Mouse (Mus musculus) myocyte (in vitro differentiated cells): ENCODE measurements around the gene Tmem161a. TPM values are rescaled to one million over a fixed set of nuclear protein-coding genes. Genes with fewer than 3 reads are reported as not detected.
A peak's percentile ranks its signal among the peaks of the same experiment; 100 is the strongest.

Experiments used
- H3K27me3 ChIP-seq: one replicate; pipeline ENCODE4 v1.6.1; 2011; ENCODE audit not compliant: control insufficient read depth, insufficient read depth, insufficient read length
- H3K36me3 ChIP-seq: one replicate; pipeline ENCODE4 v1.6.1; 2011; ENCODE audit not compliant: control insufficient read depth, insufficient read depth
- H3K4me2 ChIP-seq: one replicate; pipeline ENCODE4 v1.6.1; 2011; ENCODE audit warnings: low read depth, control low read depth
- H3K4me3 ChIP-seq: one replicate; pipeline ENCODE4 v1.5.1; 2011; ENCODE audit warnings: mild to moderate bottlenecking, control low read depth, moderate library complexity
- H3K79me2 ChIP-seq: one replicate; pipeline ENCODE4 v1.6.1; 2011; ENCODE audit not compliant: control insufficient read depth, insufficient read depth
- H3ac ChIP-seq: one replicate; pipeline ENCODE4 v1.6.1; 2011; ENCODE audit not compliant: control insufficient read depth, insufficient read length
- CEBPB ChIP-seq: IDR thresholded peaks from 2 replicates; pipeline ENCODE4 v1.6.1; 2011; ENCODE audit warnings: mild to moderate bottlenecking, moderate library complexity; ENCODE audit not compliant: poor library complexity, insufficient read depth, severe bottlenecking
- E2F4 ChIP-seq: IDR thresholded peaks from one replicate; pipeline ENCODE4 v1.6.1; 2011; ENCODE audit warnings: mild to moderate bottlenecking, control low read depth, moderate library complexity; ENCODE audit not compliant: insufficient read depth
- MAX ChIP-seq: IDR thresholded peaks from one replicate; pipeline ENCODE4 v1.6.1; 2011; ENCODE audit warnings: low read depth, mild to moderate bottlenecking, control low read depth
- MYOD1 ChIP-seq, 3 experiments: IDR thresholded peaks; one replicate each; pipeline ENCODE4 v1.6.1; 2011; ENCODE audit warnings: control low read depth in 2 of 3, low read depth in 2 of 3, mild to moderate bottlenecking in 2 of 3, moderate library complexity in 1 of 3; ENCODE audit not compliant: insufficient read length in 2 of 3, control insufficient read depth in 1 of 3
- MYOG ChIP-seq, 3 experiments: IDR thresholded peaks; one replicate each; pipeline ENCODE4 v1.6.1; 2011; ENCODE audit warnings: control low read depth in 2 of 3, low read depth in 2 of 3, mild to moderate bottlenecking in 2 of 3; ENCODE audit not compliant: insufficient read length in 2 of 3, control insufficient read depth in 1 of 3, insufficient read depth in 1 of 3
- POLR2A ChIP-seq: IDR thresholded peaks from one replicate; pipeline ENCODE4 v1.6.1; 2011; ENCODE audit warnings: low read depth, mild to moderate bottlenecking, control low read depth, moderate library complexity; ENCODE audit not compliant: insufficient read length
- POLR2AphosphoS2 ChIP-seq: IDR thresholded peaks from one replicate; pipeline ENCODE4 v1.6.1; 2011; ENCODE audit warnings: low read depth, control low read depth; ENCODE audit not compliant: insufficient read length
- REST ChIP-seq: IDR thresholded peaks from one replicate; pipeline ENCODE4 v1.6.1; 2011; ENCODE audit warnings: mild to moderate bottlenecking, control low read depth, moderate library complexity; ENCODE audit not compliant: insufficient read depth, insufficient read length
- SRF ChIP-seq: IDR thresholded peaks from one replicate; pipeline ENCODE4 v1.6.1; 2011; ENCODE audit warnings: low read depth; ENCODE audit not compliant: control insufficient read depth, insufficient read length
- TCF12 ChIP-seq: IDR thresholded peaks from one replicate; pipeline ENCODE4 v1.6.1; 2011; ENCODE audit warnings: mild to moderate bottlenecking, control low read depth; ENCODE audit not compliant: poor library complexity, insufficient read depth, severe bottlenecking
- TCF3 ChIP-seq: IDR thresholded peaks from one replicate; pipeline ENCODE4 v1.6.1; 2011; ENCODE audit warnings: low read depth, control low read depth; ENCODE audit not compliant: insufficient read length
- USF1 ChIP-seq: IDR thresholded peaks from one replicate; pipeline ENCODE4 v1.6.1; 2011; ENCODE audit warnings: low read depth, mild to moderate bottlenecking, control low read depth, moderate library complexity
- polyA plus RNA-seq: library from polyadenylated mRNA; unstranded; fragments of >200 nt; fragmentation: generic; extraction: Trizol; gene quantifications from one replicate; pipeline ENCODE4 v1.2.1, GENCODE M21; 2012; ENCODE audit warnings: missing spikeins

Gene Tmem161a
- polyA plus RNA-seq, 1 experiment = 132 TPM

DNA sequence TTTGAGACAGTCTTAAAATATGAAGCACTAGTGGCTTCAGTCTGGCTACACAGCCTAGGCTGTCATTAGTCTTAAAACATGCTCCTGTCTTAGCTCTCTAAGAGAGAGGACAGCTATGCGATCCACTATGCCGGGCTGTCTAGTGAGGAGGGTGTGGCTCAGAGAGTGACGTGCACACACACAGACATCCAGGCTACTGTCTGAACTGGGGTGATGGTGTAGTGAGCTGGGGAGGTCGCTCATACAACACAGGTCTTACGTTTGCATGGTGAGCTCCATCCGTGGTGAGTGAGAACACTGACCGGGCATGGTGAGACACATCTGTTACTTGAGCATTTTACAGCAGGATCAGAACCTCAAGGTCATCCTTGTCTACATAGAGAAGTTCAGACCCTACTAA, 916 bp upstream of the Tmem161a start:
- Histone ChIP-seq H3ac (no peak overlapping the region), H3K4me3 (no peak overlapping the region), H3K27me3 (peaks cover 2% of the 10 kb centered on the region), H3K79me2 (peaks cover 16% of the 10 kb centered on the region), H3K36me3 (no peaks in the 10 kb centered on the region), H3K4me2 (no peak overlapping the region)
- TF ChIP-seq POLR2A (no peak), MAX (no peak), E2F4 (no peak)

DNA sequence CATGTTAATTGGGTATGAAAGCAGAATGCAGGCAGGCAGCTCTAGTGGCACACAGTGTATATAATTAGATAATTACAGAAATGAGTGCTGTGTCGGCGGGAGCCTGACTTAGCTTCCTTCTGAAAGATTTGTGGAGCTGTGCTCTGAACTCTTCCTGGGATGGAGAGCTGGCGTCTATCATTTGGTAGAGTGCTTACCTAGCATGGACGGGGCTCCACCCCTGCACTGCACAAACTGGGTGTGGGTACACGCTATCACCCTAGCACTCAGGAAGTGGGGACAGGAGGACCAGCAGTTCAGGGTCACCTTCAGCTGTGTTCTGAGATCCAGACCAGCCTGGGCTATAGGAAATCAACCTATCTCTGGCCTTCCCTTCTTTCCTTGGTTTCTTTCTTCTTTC, 1.2 kb downstream of the Tmem161a start:
- Histone ChIP-seq H3K36me3 (no peaks in the 10 kb centered on the region), H3K79me2 (peaks cover 16% of the 10 kb centered on the region), H3K27me3 (no peaks in the 10 kb centered on the region), H3K4me3 (peak overlapping the region; percentile 49), H3ac (no peak overlapping the region), H3K4me2 (peak overlapping the region; percentile 79)
- TF ChIP-seq TCF3 (no peak), REST (no peak), USF1 (no peak)

DNA sequence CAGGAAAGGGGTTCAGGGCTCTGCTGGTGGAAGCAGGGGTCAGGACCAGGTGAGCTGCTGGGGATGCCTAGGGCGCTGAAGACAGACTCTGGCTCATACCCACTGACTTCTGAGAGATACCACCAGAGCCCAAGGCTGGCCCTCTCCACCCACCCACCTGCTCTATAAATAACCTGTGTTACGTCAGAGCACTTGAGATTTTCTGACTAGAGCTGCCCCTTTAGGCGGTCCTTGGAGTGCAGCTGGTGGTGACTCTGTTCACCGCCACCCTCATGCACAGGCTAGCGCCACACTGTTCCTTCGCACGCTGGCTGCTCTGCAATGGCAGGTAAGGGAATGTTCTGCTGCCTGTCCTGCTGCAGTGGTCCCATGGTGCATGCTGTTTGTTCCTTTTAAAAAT, 1.9 kb downstream of the Tmem161a start:
- Histone ChIP-seq H3K27me3 (no peaks in the 10 kb centered on the region), H3K4me2 (peak overlapping the region; percentile 9), H3K79me2 (peaks cover 16% of the 10 kb centered on the region), H3K36me3 (no peaks in the 10 kb centered on the region), H3ac (no peak overlapping the region), H3K4me3 (no peak overlapping the region)
- TF ChIP-seq MYOD1 (IDR thresholded peaks at IDR 0.05; ENCODE audit: control insufficient read depth in 1 of 3, insufficient read length in 2 of 3, low read depth in 2 of 3) (peak in 1 of 3 experiments; percentile 32), REST (no peak)

DNA sequence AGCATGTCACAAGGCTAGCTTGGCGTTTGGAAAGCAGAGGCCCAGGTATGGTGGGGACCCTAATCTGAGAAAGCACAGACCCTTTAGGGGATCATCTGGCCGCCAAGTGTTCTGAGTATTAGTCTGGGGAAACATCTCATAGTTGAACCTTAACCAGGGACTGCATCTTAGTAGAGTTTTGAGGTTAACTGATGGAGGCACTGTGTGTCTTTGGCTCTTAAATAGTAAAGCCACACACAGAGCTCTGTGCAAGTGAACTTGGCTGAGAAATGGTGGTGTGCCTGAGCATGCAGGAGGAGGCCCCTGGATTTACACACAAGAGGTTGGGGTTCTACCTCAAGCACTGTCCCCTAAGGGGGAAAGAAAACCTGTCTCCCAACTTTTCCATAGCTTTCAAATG, 6.1 kb downstream of the Tmem161a start:
- H3K4me3 ChIP-seq = no peak overlapping the region
- no peak overlapping the region for H3ac ChIP-seq
- no peak overlapping the region for H3K4me2 ChIP-seq
- TF ChIP-seq REST (no peak), SRF (no peak), MAX (no peak), POLR2A (no peak), MYOG (IDR thresholded peaks at IDR 0.05; ENCODE audit: control insufficient read depth in 1 of 3, insufficient read depth in 1 of 3, insufficient read length in 2 of 3, low read depth in 2 of 3) (no peak), TCF3 (no peak), MYOD1 (IDR thresholded peaks at IDR 0.05; ENCODE audit: control insufficient read depth in 1 of 3, insufficient read length in 2 of 3, low read depth in 2 of 3) (no peak), CEBPB (no peak), POLR2AphosphoS2 (no peak)
- peaks cover 7% of the 10 kb centered on the region for H3K79me2 ChIP-seq
- no peaks in the 10 kb centered on the region for H3K27me3 ChIP-seq
- H3K36me3 ChIP-seq = peaks cover 5% of the 10 kb centered on the region

DNA sequence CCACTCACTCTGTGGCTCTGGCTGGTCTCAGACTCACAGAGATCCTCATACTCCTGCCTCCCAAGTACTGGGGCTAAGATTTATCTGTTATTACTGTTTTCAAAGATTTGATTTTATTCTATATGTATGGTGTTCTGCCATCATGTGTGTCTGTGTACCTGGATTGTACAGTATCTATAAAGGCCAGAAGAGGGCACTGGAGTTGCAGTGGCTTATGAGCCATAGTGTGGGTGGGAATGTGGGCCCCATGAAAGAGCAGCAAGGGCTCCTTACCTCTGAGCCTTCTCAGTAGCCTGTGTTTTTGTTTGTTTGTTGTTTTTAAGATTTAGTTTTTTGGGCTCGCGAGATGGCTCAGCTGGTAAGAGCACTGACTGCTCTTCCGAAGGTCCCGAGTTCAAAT, 6.9 kb downstream of the Tmem161a start:
- H3K4me2 ChIP-seq = no peak overlapping the region
- H3ac ChIP-seq = no peak overlapping the region
- no peak overlapping the region for H3K4me3 ChIP-seq
- TF ChIP-seq USF1 (no peak), MYOD1 (IDR thresholded peaks at IDR 0.05; ENCODE audit: control insufficient read depth in 1 of 3, insufficient read length in 2 of 3, low read depth in 2 of 3) (no peak), TCF12 (no peak), POLR2AphosphoS2 (no peak), POLR2A (no peak), CEBPB (no peak), REST (no peak), SRF (no peak), E2F4 (no peak), MAX (no peak), TCF3 (no peak), MYOG (IDR thresholded peaks at IDR 0.05; ENCODE audit: control insufficient read depth in 1 of 3, insufficient read depth in 1 of 3, insufficient read length in 2 of 3, low read depth in 2 of 3) (no peak)
- H3K36me3 ChIP-seq = peaks cover 5% of the 10 kb centered on the region
- H3K27me3 ChIP-seq = no peaks in the 10 kb centered on the region
- H3K79me2 ChIP-seq = no peaks in the 10 kb centered on the region

DNA sequence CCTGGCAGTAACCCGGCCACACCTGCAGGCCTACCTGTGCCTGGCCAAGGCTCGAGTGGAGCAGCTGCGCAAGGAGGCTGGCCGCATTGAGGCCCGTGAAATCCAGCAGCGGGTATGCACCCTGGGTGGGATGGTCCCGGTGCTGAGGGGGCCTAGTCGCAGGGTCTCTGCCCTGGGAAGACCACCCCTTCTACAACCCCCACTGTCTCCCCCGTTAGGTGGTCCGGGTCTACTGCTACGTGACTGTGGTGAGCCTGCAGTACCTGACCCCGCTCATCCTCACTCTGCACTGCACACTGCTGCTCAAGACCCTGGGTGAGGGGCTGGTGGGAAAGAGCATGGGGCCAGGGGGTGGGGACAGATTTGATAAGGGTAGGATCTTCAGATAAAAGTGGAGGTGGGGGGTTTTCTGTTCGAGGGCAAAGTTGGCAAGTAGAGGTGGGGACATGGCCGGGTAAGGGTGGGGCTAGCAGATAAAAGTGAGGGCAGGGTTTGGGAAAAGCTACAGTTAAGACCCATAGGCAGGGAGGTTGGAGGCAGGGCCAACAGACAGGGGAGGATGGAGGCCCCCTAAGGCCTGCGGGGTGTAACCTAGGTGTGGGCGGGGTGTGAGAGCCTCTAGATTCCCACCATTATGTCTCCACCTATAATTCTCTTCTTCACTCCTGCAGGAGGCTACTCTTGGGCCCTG, 9.2 kb downstream of the Tmem161a start:
- H3K4me2 ChIP-seq = no peak overlapping the region
- peaks cover 5% of the 10 kb centered on the region for H3K36me3 ChIP-seq
- TF ChIP-seq MYOD1 (IDR thresholded peaks at IDR 0.05; ENCODE audit: control insufficient read depth in 1 of 3, insufficient read length in 2 of 3, low read depth in 2 of 3) (no peak), TCF12 (no peak), TCF3 (no peak), CEBPB (no peak), POLR2AphosphoS2 (no peak), MYOG (IDR thresholded peaks at IDR 0.05; ENCODE audit: control insufficient read depth in 1 of 3, insufficient read depth in 1 of 3, insufficient read length in 2 of 3, low read depth in 2 of 3) (no peak), POLR2A (no peak), REST (no peak), USF1 (no peak), E2F4 (no peak), MAX (no peak), SRF (no peak)

More for the DNA sequence above, 9.2 kb downstream of the Tmem161a start:
- Histone ChIP-seq H3K27me3 (no peaks in the 10 kb centered on the region), H3ac (no peak overlapping the region), H3K79me2 (no peaks in the 10 kb centered on the region), H3K4me3 (no peak overlapping the region)
